Mouse (Mus musculus): ENCODE results near the gene Hist1h4d. TPM values are rescaled to one million over a fixed set of nuclear protein-coding genes. Genes with fewer than 3 reads are reported as not detected.
A peak's percentile ranks its signal among the peaks of the same experiment; 100 is the strongest.
"Not testable (repeated sequence)": the region's sequence is repeated elsewhere in the genome, so short reads cannot be mapped to it uniquely, and the experiment has no call there.

The Hist1h4d gene
- polyA plus RNA-seq, 1 experiment from 2014 or later, result 124 TPM

DNA sequence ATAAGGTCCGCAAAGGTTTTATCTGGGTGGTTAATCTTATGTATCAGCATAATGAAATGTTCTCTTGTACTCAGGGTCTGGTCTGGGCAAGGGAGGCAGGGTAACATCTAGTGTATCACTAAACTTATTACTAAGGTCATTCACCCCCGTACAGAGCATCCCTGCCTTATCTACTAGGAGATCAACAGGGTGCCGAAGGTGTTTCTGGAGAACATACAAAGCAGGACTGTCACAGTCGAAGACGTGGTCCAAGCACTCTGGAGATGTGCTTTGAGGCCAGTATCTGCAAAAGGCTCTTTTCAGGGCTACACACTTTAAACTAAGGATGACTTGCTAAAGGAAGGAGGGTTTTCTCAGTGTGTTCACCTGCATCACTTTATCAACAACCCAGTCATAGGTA, 34.7 kb upstream of the Hist1h4d start:
- no peak for DNase-seq (ENCODE audit: low spot score, missing footprints)
- no peak for ATAC-seq (ENCODE audit: low FRiP score)
- Histone ChIP-seq H3K27ac (ENCODE audit: low read depth, low read length) (no peak overlapping the region), H3K36me3 (ENCODE audit: control insufficient read depth, insufficient read depth, low read length) (no peaks in the 10 kb centered on the region), H3K9me3 (ENCODE audit: control insufficient read depth, low read length) (no peaks in the 10 kb centered on the region), H3K4me3 (ENCODE audit: low read depth, low read length) (no peak overlapping the region), H3K9ac (ENCODE audit: low read length) (no peak overlapping the region), H3K27me3 (ENCODE audit: control insufficient read depth, insufficient read depth, low read length) (no peaks in the 10 kb centered on the region), H3K4me2 (no peak overlapping the region), H3K4me1 (ENCODE audit: control insufficient read depth, insufficient read depth, low read length) (peaks cover 2% of the 10 kb centered on the region; the same call in 1 of the 2 replicates)
- WGBS, result 87% methylated on average over 5 of the region's 5 CpGs

DNA sequence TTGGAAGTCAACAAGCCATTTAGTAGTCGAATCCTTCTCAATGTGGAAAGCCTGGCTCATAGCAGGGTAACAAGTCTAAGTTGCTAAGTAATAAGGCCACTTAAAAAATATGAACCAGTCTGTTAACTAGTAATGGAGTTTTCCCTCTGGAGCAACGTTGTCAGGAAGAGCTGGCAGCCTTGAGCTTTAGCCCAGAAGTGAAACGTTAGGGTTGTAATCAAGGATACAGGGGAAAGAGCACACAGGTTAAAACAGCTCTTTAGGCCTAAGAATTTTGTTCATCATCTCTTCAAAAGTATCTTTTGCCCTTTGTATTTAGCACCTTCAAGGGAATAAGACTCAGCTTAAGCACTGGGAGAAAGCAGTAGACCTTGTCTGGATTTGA, 30.6 kb upstream of the Hist1h4d start:
- peak overlapping the region; percentile 90 for H3K27ac ChIP-seq (ENCODE audit: low read depth, low read length)
- WGBS, result 10% methylated on average over 3 of the region's 3 CpGs
- H3K4me2 ChIP-seq, result peak overlapping the region; percentile 51
- peak; percentile 95 for DNase-seq (ENCODE audit: low spot score, missing footprints)
- peaks cover 10% of the 10 kb centered on the region for H3K4me1 ChIP-seq (ENCODE audit: control insufficient read depth, insufficient read depth, low read length)
- H3K4me3 ChIP-seq (ENCODE audit: low read depth, low read length), result peak overlapping the region; percentile 32
- H3K9me3 ChIP-seq (ENCODE audit: control insufficient read depth, low read length), result no peaks in the 10 kb centered on the region
- no peak for ATAC-seq (ENCODE audit: low FRiP score)
- no peaks in the 10 kb centered on the region for H3K36me3 ChIP-seq (ENCODE audit: control insufficient read depth, insufficient read depth, low read length)
- no peaks in the 10 kb centered on the region for H3K27me3 ChIP-seq (ENCODE audit: control insufficient read depth, insufficient read depth, low read length)
- H3K9ac ChIP-seq (ENCODE audit: low read length), result peak overlapping the region; percentile 69

DNA sequence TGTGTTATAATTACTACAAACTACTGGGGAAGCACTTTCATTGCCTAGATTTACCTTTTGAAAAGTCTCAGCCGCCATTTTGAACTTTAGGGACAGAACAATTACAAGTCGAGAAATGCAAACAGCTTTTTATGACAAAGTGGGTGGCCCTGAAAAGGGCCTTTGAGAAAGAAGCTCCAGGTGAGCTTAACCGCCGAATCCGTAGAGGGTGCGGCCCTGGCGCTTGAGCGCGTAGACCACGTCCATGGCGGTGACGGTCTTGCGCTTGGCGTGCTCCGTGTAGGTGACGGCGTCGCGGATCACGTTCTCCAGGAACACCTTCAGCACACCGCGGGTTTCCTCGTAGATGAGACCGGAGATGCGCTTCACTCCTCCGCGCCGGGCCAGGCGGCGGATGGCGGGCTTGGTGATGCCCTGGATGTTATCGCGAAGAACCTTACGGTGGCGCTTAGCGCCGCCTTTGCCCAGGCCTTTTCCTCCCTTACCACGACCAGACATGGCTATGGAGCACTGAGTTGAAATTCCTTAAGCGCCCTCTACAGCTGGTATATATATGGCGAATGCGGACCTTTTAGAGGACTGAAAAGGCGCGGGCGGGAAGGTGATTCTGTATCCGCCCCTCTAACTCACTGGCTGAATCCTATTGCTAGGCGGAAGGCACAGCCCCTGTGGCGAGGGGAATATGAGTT, 30.1 kb upstream of the Hist1h4d start, which contains the start of gene Hist1h4f:
Gene Hist1h4f (minus strand): TSS at position 503 of the 689 bp plus-strand sequence.
- Histone ChIP-seq H3K27ac (ENCODE audit: low read depth, low read length) (peak within 1 kb of the TSS; percentile 90), H3K4me3 (ENCODE audit: low read depth, low read length) (peak within 1 kb of the TSS; percentile 32), H3K4me2 (peak within 1 kb of the TSS; percentile 51), H3K9ac (ENCODE audit: low read length) (peak within 1 kb of the TSS; percentile 69)
- H3K36me3 ChIP-seq (ENCODE audit: control insufficient read depth, insufficient read depth, low read length); H3K9me3 ChIP-seq (ENCODE audit: control insufficient read depth, low read length); H3K4me1 ChIP-seq (ENCODE audit: control insufficient read depth, insufficient read depth, low read length); H3K27me3 ChIP-seq (ENCODE audit: control insufficient read depth, insufficient read depth, low read length): not testable (repeated sequence)
- peak; percentile 100 for DNase-seq (ENCODE audit: low spot score, missing footprints)
- under 1% methylated on average over 46 of the region's 47 CpGs for WGBS
- peak; percentile 80 for ATAC-seq (ENCODE audit: low FRiP score)

DNA sequence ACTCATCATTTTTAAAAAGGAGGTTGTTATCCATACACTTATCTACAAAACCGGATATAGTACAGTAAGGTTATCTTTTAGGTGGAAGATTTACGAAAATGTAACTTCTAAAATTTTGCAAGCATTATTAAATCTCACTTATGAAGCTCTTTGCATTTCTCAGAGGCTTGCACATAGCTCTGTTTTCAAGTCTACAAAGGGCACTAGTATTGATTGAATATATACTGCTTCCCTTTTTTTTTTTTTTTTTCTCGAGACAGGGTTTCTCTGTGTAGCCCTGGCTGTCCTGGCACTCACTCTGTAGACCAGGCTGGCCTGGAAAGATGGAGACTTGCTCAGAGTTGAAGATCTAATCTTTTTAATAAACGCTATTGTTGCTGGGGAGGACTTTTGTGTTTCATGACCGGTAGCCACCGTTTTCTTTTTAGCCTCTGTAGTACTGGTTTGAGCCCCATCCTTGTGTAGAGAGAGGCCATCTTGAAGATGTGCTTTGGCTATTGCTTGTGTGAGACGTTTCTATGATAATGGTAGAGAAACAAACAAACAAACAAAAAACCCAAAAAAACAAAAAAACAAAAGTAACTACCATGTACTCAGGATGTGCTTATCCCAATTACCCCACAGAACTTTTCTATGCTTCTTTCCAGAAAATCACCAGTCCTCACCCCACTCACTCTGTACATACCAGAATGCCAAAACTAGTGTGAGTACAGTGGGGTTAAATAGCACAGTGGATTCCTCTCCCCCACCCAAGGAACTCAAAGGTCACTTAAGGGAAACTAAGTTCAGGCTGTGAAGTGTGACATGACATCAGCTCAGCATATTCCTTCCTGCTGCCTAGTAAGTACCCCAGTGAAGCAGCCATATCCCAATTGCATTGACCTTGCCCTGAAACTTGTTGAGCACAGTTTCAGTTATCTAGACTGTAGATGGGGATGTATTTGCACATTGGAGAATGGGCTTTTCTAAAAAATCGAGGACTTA, 29.2 kb upstream of the Hist1h4d start:
- peak overlapping the region; percentile 47; the same call in 1 of the 2 replicates for H3K9ac ChIP-seq (ENCODE audit: low read length)
- H3K27me3 ChIP-seq (ENCODE audit: control insufficient read depth, insufficient read depth, low read length), result no peaks in the 10 kb centered on the region
- H3K4me1 ChIP-seq (ENCODE audit: control insufficient read depth, insufficient read depth, low read length), result peaks cover 9% of the 10 kb centered on the region
- ATAC-seq (ENCODE audit: low FRiP score) (no peak), DNase-seq (ENCODE audit: low spot score, missing footprints) (peak; percentile 91)
- peak overlapping the region; percentile 90 for H3K27ac ChIP-seq (ENCODE audit: low read depth, low read length)
- H3K9me3 ChIP-seq (ENCODE audit: control insufficient read depth, low read length), result no peaks in the 10 kb centered on the region
- WGBS, result 56% methylated on average over 8 of the region's 8 CpGs
- H3K36me3 ChIP-seq (ENCODE audit: control insufficient read depth, insufficient read depth, low read length), result no peaks in the 10 kb centered on the region
- peak overlapping the region; percentile 51 for H3K4me2 ChIP-seq
- 0 out of 2 replicates have a peak overlapping the region, but pooled peaks have one; percentile 32 for H3K4me3 ChIP-seq (ENCODE audit: low read depth, low read length)

DNA sequence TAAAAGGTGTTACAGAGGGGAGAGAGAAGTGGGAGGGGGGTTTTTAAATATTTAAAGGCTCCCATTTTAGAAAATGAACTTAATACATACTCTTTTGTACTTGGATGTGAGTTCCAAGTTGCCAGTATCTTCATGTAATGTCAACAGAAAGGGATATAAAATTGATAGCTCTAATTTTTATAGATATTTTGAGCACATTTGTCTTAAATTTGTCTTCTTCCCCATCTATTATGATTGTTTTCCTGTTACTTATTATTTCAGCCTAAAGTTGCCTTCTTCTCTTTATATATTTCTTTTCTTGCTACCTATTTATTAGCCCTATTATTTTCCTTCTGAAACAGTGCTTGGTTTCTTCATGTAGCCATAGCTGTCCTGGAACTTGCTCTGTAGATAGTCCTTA, 28.4 kb upstream of the Hist1h4d start, which contains the start of gene Hist1h1d:
Gene Hist1h1d (plus strand): TSS at position 301 of the 400 bp plus-strand sequence.
- Histone ChIP-seq H3K4me2 (peak within 1 kb of the TSS; percentile 93; the same call in 1 of the 2 replicates), H3K4me3 (ENCODE audit: low read depth, low read length) (no peak within 1 kb of the TSS), H3K27me3 (ENCODE audit: control insufficient read depth, insufficient read depth, low read length) (no peaks in the 10 kb centered on the region), H3K4me1 (ENCODE audit: control insufficient read depth, insufficient read depth, low read length) (peaks cover 9% of the 10 kb centered on the region), H3K36me3 (ENCODE audit: control insufficient read depth, insufficient read depth, low read length) (no peaks in the 10 kb centered on the region), H3K9ac (ENCODE audit: low read length) (peak within 1 kb of the TSS; percentile 89; the same call in 1 of the 2 replicates), H3K9me3 (ENCODE audit: control insufficient read depth, low read length) (no peaks in the 10 kb centered on the region), H3K27ac (ENCODE audit: low read depth, low read length) (peak within 1 kb of the TSS; percentile 98)
- DNase-seq (ENCODE audit: low spot score, missing footprints) (no peak), ATAC-seq (ENCODE audit: low FRiP score) (no peak)

DNA sequence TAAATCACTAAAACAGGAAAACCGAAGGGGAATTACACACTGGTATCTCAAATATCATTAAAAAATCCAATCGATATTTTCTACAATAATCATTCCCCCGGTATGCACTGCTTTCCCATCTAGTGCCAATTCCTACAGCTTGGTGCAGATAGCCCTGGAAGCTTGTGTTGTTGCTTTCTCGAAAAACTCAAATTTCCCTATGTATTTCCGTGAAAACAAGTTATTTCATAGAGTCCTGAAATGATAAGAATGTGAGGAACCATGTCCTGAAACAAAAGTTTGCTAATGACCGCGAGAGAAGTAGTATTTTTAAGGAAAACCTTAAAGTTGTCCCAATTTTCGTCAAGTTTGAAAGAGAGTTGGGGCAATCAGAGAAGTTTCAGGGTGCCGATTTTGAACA, 27.0 kb upstream of the Hist1h4d start:
- no peaks in the 10 kb centered on the region for H3K36me3 ChIP-seq (ENCODE audit: control insufficient read depth, insufficient read depth, low read length)
- 27% methylated on average over 9 of the region's 9 CpGs for WGBS
- DNase-seq (ENCODE audit: low spot score, missing footprints) (peak; percentile 93), ATAC-seq (ENCODE audit: low FRiP score) (no peak)
- no peaks in the 10 kb centered on the region for H3K9me3 ChIP-seq (ENCODE audit: control insufficient read depth, low read length)
- peak overlapping the region; percentile 98 for H3K27ac ChIP-seq (ENCODE audit: low read depth, low read length)
- peak overlapping the region; percentile 57; the same call in 1 of the 2 replicates for H3K4me3 ChIP-seq (ENCODE audit: low read depth, low read length)
- H3K9ac ChIP-seq (ENCODE audit: low read length), result peak overlapping the region; percentile 89
- H3K4me2 ChIP-seq, result peak overlapping the region; percentile 93
- no peaks in the 10 kb centered on the region for H3K27me3 ChIP-seq (ENCODE audit: control insufficient read depth, insufficient read depth, low read length)
- peaks cover 9% of the 10 kb centered on the region for H3K4me1 ChIP-seq (ENCODE audit: control insufficient read depth, insufficient read depth, low read length)

DNA sequence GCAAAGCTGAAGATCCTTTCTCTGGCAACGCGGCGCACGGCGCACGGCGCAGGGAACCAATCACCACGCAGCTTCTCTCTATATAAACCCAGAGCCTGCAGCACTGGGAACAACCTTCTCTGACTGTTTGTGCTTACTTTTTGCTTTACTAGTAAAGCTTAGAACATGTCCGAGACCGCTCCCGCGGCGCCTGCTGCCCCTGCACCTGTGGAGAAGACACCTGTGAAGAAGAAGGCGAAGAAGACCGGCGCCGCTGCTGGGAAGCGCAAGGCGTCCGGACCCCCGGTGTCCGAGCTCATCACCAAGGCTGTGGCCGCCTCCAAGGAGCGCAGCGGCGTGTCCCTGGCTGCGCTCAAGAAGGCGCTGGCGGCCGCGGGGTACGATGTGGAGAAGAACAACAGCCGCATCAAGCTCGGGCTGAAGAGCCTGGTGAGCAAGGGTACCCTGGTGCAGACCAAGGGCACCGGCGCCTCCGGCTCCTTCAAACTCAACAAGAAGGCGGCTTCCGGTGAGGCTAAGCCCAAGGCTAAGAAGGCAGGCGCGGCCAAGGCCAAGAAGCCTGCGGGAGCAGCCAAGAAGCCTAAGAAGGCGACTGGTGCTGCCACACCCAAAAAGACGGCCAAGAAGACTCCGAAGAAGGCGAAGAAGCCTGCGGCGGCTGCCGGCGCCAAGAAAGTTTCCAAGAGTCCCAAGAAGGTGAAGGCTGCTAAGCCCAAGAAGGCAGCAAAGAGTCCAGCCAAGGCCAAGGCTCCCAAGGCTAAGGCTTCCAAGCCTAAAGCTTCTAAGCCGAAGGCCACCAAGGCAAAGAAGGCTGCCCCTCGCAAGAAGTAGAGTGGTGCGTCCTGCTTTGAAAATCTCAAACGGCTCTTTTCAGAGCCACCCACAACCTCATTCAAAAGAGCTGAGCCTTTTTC, 26.2 kb upstream of the Hist1h4d start:
- Histone ChIP-seq H3K4me2 (peak overlapping the region; percentile 93), H3K27ac (ENCODE audit: low read depth, low read length) (peak overlapping the region; percentile 98), H3K4me1 (ENCODE audit: control insufficient read depth, insufficient read depth, low read length) (peaks cover 9% of the 10 kb centered on the region), H3K9ac (ENCODE audit: low read length) (peak overlapping the region; percentile 89), H3K36me3 (ENCODE audit: control insufficient read depth, insufficient read depth, low read length) (no peaks in the 10 kb centered on the region), H3K9me3 (ENCODE audit: control insufficient read depth, low read length) (no peaks in the 10 kb centered on the region), H3K4me3 (ENCODE audit: low read depth, low read length) (peak overlapping the region; percentile 57), H3K27me3 (ENCODE audit: control insufficient read depth, insufficient read depth, low read length) (no peaks in the 10 kb centered on the region)
- DNase-seq (ENCODE audit: low spot score, missing footprints) (peak; percentile 98), ATAC-seq (ENCODE audit: low FRiP score) (peak; percentile 87)
- under 1% methylated on average over 49 of the region's 54 CpGs for WGBS

DNA sequence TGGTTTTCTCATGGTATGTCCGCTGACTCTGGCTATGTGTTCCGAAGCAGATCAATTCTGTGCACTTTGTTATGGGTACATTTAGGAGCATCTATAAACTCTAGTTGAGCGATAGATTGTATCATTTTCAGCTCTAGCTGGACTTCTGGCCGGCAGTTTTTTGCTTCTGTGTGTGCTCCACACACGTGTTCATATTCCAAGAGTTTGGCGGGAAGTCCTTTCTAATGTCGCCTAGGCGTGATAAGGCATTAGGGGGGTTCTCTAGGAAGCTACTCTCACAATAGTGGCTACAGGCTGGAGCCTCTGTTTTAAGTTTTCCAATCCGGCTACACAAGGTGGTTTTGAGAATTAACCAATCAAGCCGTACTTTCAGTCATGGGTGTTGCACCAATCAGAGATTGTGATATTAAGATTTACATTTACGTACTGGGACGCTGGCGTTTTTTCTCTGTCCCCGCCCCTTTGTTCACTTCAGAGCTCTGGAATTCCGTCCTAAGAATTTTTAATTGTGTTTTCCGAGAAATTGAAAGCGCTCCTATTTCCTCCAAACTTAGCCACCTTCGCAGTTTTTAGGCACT, 25.5 kb upstream of the Hist1h4d start:
- under 1% methylated on average over 18 of the region's 18 CpGs for WGBS
- peak overlapping the region; percentile 89 for H3K9ac ChIP-seq (ENCODE audit: low read length)
- H3K36me3 ChIP-seq (ENCODE audit: control insufficient read depth, insufficient read depth, low read length), result no peaks in the 10 kb centered on the region

More for the DNA sequence above, 25.5 kb upstream of the Hist1h4d start:
- ATAC-seq (ENCODE audit: low FRiP score) (peak; percentile 78), DNase-seq (ENCODE audit: low spot score, missing footprints) (peak; percentile 98)
- Histone ChIP-seq H3K9me3 (ENCODE audit: control insufficient read depth, low read length) (no peaks in the 10 kb centered on the region), H3K4me3 (ENCODE audit: low read depth, low read length) (peak overlapping the region; percentile 57), H3K27me3 (ENCODE audit: control insufficient read depth, insufficient read depth, low read length) (no peaks in the 10 kb centered on the region), H3K4me2 (peak overlapping the region; percentile 93), H3K27ac (ENCODE audit: low read depth, low read length) (peak overlapping the region; percentile 98), H3K4me1 (ENCODE audit: control insufficient read depth, insufficient read depth, low read length) (peaks cover 9% of the 10 kb centered on the region)
